In genomic region chr19:6340524-6341452, GRCm38 (mm10) we compare ENCODE assay signal across 8 mouse cellular contexts. TPM values are rescaled to one million over a fixed set of nuclear protein-coding genes. Genes with fewer than 3 reads are reported as not detected.
DNase-seq lines count a peak whose midpoint lies in the region; ATAC-seq and TF ChIP-seq lines count a peak whose summit lies in the region.

Gene Map4k2, plus strand, starts transcription at chr19:6341135.

- peaks cover 10% of the 10 kb centered on the region for H3K4me1 ChIP-seq in forebrain, embryonic 11.5 days (replicated peaks; ENCODE audit: control insufficient read depth, insufficient read depth, low read length)
- peaks cover 15% of the 10 kb centered on the region for H3K4me1 ChIP-seq in heart, postnatal 0 days (ENCODE audit: control insufficient read depth, insufficient read depth)
- H3K4me1 ChIP-seq in liver, embryonic 16.5 days (ENCODE audit: control insufficient read depth, low read depth, low read length) = peaks cover 48% of the 10 kb centered on the region
- H3K4me1 ChIP-seq in neural tube, embryonic 11.5 days (ENCODE audit: control insufficient read depth, insufficient read depth, low read length) = peaks cover 12% of the 10 kb centered on the region
- H3K4me1 ChIP-seq in stomach, embryonic 16.5 days (ENCODE audit: control insufficient read depth, insufficient read depth, low read length) = peaks cover 23% of the 10 kb centered on the region

- no peaks in the 10 kb centered on the region for H3K27me3 ChIP-seq in forebrain, embryonic 11.5 days (ENCODE audit: control insufficient read depth, insufficient read depth, low read length)
- no peaks in the 10 kb centered on the region for H3K27me3 ChIP-seq in heart, postnatal 0 days (ENCODE audit: control insufficient read depth, insufficient read depth, low read length)
- no peaks in the 10 kb centered on the region for H3K27me3 ChIP-seq in liver, embryonic 16.5 days (ENCODE audit: control insufficient read depth, insufficient read depth, low read depth, low read length)
- H3K27me3 ChIP-seq in neural tube, embryonic 11.5 days (ENCODE audit: control insufficient read depth, insufficient read depth, low read length) = no peaks in the 10 kb centered on the region
- H3K27me3 ChIP-seq in stomach, embryonic 16.5 days (ENCODE audit: control insufficient read depth, insufficient read depth, low read length) = no peaks in the 10 kb centered on the region

- WGBS in forebrain, embryonic 11.5 days = 8% methylated on average over 54 of the region's 72 CpGs
- 4% methylated on average over 52 of the region's 72 CpGs for WGBS in heart, postnatal 0 days
- 2% methylated on average over 59 of the region's 72 CpGs for WGBS in liver, embryonic 16.5 days (ENCODE audit: insufficient replicate concordance)
- 13% methylated on average over 39 of the region's 72 CpGs for WGBS in neural tube, embryonic 11.5 days
- 4% methylated on average over 71 of the region's 72 CpGs for WGBS in stomach, embryonic 16.5 days

- no peak for TF ChIP-seq CTCF in heart, postnatal 0 days (IDR thresholded peaks at IDR 0.05; ENCODE audit: low read depth)

- TF ChIP-seq EP300 in heart, postnatal 0 days (IDR thresholded peaks at IDR 0.05; ENCODE audit: low read depth) = peak; percentile 61; the same call in 1 of the 2 replicates

- no peaks in the 10 kb centered on the region for H3K9me3 ChIP-seq in forebrain, embryonic 11.5 days (ENCODE audit: control insufficient read depth, low read length)
- no peaks in the 10 kb centered on the region for H3K9me3 ChIP-seq in heart, postnatal 0 days (replicated peaks; ENCODE audit: control insufficient read depth, low read length)
- no peaks in the 10 kb centered on the region for H3K9me3 ChIP-seq in liver, embryonic 16.5 days (replicated peaks; ENCODE audit: control insufficient read depth, low read length)
- no peaks in the 10 kb centered on the region for H3K9me3 ChIP-seq in neural tube, embryonic 11.5 days (ENCODE audit: control insufficient read depth, low read length)
- no peaks in the 10 kb centered on the region for H3K9me3 ChIP-seq in stomach, embryonic 16.5 days (replicated peaks; ENCODE audit: control insufficient read depth, low read length)

- H3K9ac ChIP-seq in forebrain, embryonic 11.5 days (ENCODE audit: low read length) = peak within 1 kb of the TSS; percentile 64
- H3K9ac ChIP-seq in heart, postnatal 0 days (replicated peaks; ENCODE audit: low read depth, low read length) = peak within 1 kb of the TSS; percentile 68
- H3K9ac ChIP-seq in liver, embryonic 16.5 days (ENCODE audit: low read depth, low read length) = peak within 1 kb of the TSS; percentile 87
- H3K9ac ChIP-seq in neural tube, embryonic 11.5 days (ENCODE audit: low read length) = peak within 1 kb of the TSS; percentile 62
- H3K9ac ChIP-seq in stomach, embryonic 16.5 days (ENCODE audit: low read length) = peak within 1 kb of the TSS; percentile 91

- H3K36me3 ChIP-seq in forebrain, embryonic 11.5 days (ENCODE audit: control insufficient read depth, insufficient read depth, low read length) = peaks cover 4% of the 10 kb centered on the region; the same call in 1 of the 2 replicates
- peaks cover 52% of the 10 kb centered on the region for H3K36me3 ChIP-seq in heart, postnatal 0 days (replicated peaks; ENCODE audit: control insufficient read depth, insufficient read depth, low read length)
- H3K36me3 ChIP-seq in liver, embryonic 16.5 days (ENCODE audit: control insufficient read depth, insufficient read depth) = peaks cover 13% of the 10 kb centered on the region
- H3K36me3 ChIP-seq in neural tube, embryonic 11.5 days (ENCODE audit: control insufficient read depth, insufficient read depth, low read length) = peaks cover 17% of the 10 kb centered on the region
- peaks cover 14% of the 10 kb centered on the region; the same call in 1 of the 2 replicates for H3K36me3 ChIP-seq in stomach, embryonic 16.5 days (ENCODE audit: control insufficient read depth, insufficient read depth, low read length)

- peak within 1 kb of the TSS; percentile 56 for H3K4me3 ChIP-seq in forebrain, embryonic 11.5 days (ENCODE audit: low read depth, low read length)
- peak within 1 kb of the TSS; percentile 75 for H3K4me3 ChIP-seq in heart, postnatal 0 days (ENCODE audit: low read depth, low read length)
- H3K4me3 ChIP-seq in liver, embryonic 16.5 days (ENCODE audit: low read depth, low read length) = peak within 1 kb of the TSS; percentile 83
- peak within 1 kb of the TSS; percentile 45 for H3K4me3 ChIP-seq in neural tube, embryonic 11.5 days (ENCODE audit: low read depth, low read length)
- H3K4me3 ChIP-seq in stomach, embryonic 16.5 days (replicated peaks; ENCODE audit: low read length) = peak within 1 kb of the TSS; percentile 73

- DNase-seq in CD8-positive naive resting alpha-beta T cell, adult 2 months (ENCODE audit: low read depth in 2 of 2, low spot score in 2 of 2) = peak; percentile 81 to 85
- peak; percentile 70 for DNase-seq in c-Kit-positive CD71-positive TER-119-negative erythroid progenitor cells, embryonic 14.5 days (ENCODE audit: low read depth)
- peak; percentile 87 for DNase-seq in forebrain, embryonic 11.5 days (ENCODE audit: low spot score)
- peak; percentile 79 for DNase-seq in heart, postnatal 0 days (ENCODE audit: low spot score)
- peak; percentile 91 to 97 for DNase-seq in kidney, postnatal 36 days
- DNase-seq in neural tube, embryonic 11.5 days (ENCODE audit: low spot score) = peak; percentile 81

- ATAC-seq in forebrain, embryonic 11.5 days (replicated peaks; ENCODE audit: low FRiP score) = peak; percentile 84
- peak; percentile 85 for ATAC-seq in heart, postnatal 0 days (ENCODE audit: insufficient read depth, low read depth)
- ATAC-seq in liver, embryonic 16.5 days (ENCODE audit: low read depth) = peak; percentile 93
- ATAC-seq in neural tube, embryonic 11.5 days (ENCODE audit: insufficient read depth, low FRiP score, low TSS enrichment) = peak; percentile 83
- ATAC-seq in stomach, embryonic 16.5 days (ENCODE audit: insufficient read depth, low FRiP score) = peak; percentile 89

- peak within 1 kb of the TSS; percentile 96 for H3K4me2 ChIP-seq in forebrain, embryonic 11.5 days (ENCODE audit: low read depth, low read length, severe bottlenecking)
- peak within 1 kb of the TSS; percentile 89 for H3K4me2 ChIP-seq in heart, postnatal 0 days (ENCODE audit: low read depth, low read length)
- peak within 1 kb of the TSS; percentile 100 for H3K4me2 ChIP-seq in liver, embryonic 16.5 days (ENCODE audit: low read depth, low read length)
- peak within 1 kb of the TSS; percentile 79 for H3K4me2 ChIP-seq in neural tube, embryonic 11.5 days (ENCODE audit: low read depth)
- peak within 1 kb of the TSS; percentile 87 for H3K4me2 ChIP-seq in stomach, embryonic 16.5 days (ENCODE audit: low read depth, low read length)

- H3K27ac ChIP-seq in forebrain, embryonic 11.5 days (ENCODE audit: low read depth, low read length) = no peak within 1 kb of the TSS
- peak within 1 kb of the TSS; percentile 71 for H3K27ac ChIP-seq in heart, postnatal 0 days (ENCODE audit: low read depth)
- peak within 1 kb of the TSS; percentile 76 for H3K27ac ChIP-seq in liver, embryonic 16.5 days (ENCODE audit: low read length)
- H3K27ac ChIP-seq in neural tube, embryonic 11.5 days (ENCODE audit: low read depth, low read length) = 0 out of 2 replicates have a peak within 1 kb of the TSS, but pooled peaks have one; percentile 34
- H3K27ac ChIP-seq in stomach, embryonic 16.5 days (ENCODE audit: low read length) = peak within 1 kb of the TSS; percentile 34; the same call in 1 of the 2 replicates

RNA-seq across cellular contexts. Expression of gene Map4k2, which starts in this region (rescaled TPM):
- 11.8 and 13.7 TPM in 2 replicates for polyA plus RNA-seq in forebrain, embryonic 11.5 days (2014; fragmentation: Nextera tagmentation; extraction: Ambion mirVana)
- total RNA-seq in heart, postnatal 0 days (2014; rRNA removed; ENCODE audit: low replicate concordance) = 48.4 and 59.1 TPM in 2 replicates
- polyA plus RNA-seq in heart, postnatal 0 days (2015; fragmentation: Nextera tagmentation; extraction: Ambion mirVana) = 9.6 and 10.1 TPM in 2 replicates
- 8.2 and 8.6 TPM in 2 replicates for polyA plus RNA-seq in liver, embryonic 16.5 days (2015; fragmentation: Nextera tagmentation; extraction: Ambion mirVana)
- 10.0 and 13.6 TPM in 2 replicates for polyA plus RNA-seq in neural tube, embryonic 11.5 days (2014; fragmentation: Nextera tagmentation; extraction: Ambion mirVana)
- polyA plus RNA-seq in stomach, embryonic 16.5 days (2015; fragmentation: Nextera tagmentation; extraction: Ambion mirVana) = 11.4 and 11.8 TPM in 2 replicates
